Mouse (Mus musculus) right cerebral cortex, postnatal 10 days (tissue): ENCODE measurements at regions not wholly inside any gene's neighbourhood (a gene's known extent, or its start where the extent isn't known, plus 50 kb on each side); places are given as distances from the start of the nearest gene placed in this dataset.

Experiments used
- DNase-seq, 2 experiments: peaks; one replicate each; pipeline ENCODE4 v3.0.0; 2021; ENCODE audit warnings: low spot score in 2 of 2

DNA sequence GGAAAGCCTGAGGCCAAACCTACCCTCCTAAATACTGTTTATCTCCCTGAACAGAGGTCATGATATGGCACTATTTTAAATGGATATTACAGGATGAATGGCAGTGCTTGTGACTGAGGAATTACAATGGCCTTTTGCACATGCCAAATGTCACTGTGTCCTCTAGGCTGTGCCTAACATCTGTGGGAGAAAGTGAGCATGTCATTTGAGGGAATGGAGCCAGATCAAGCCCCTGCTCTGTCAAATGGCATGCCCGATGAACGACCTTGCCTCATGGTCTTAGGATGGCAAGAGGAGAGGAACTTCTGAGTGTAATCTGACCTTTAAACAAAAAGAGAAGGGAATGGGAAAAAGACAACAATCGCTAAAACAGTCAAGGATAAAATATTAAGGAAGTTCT, 827.0 kb downstream of the Gsdmc2 start:
- DNase-seq = no peak

GRCm38 (mm10) chr15:63006471-63007228, 838.3 kb downstream of the Gsdmc2 start:
- no peak for DNase-seq

DNA sequence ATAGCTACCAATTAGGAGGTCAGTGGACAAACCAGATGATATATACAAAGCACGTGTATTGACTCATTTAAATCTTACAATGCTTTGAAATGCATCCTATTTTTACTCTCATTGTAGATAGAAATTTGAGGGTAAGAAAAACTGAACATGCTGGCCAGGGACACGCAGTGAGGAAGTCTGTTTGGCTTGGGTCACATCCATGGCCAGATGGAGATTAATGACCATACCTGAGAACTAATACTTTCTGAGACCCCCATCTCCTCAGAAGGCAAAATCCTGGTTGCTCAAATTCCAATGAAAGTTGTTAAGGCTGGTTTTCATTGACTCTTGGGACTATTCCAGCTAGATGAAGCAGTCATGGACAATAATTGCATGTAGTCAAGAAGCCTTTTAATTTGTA, 850.3 kb downstream of the Gsdmc2 start:
- no peak for DNase-seq

DNA sequence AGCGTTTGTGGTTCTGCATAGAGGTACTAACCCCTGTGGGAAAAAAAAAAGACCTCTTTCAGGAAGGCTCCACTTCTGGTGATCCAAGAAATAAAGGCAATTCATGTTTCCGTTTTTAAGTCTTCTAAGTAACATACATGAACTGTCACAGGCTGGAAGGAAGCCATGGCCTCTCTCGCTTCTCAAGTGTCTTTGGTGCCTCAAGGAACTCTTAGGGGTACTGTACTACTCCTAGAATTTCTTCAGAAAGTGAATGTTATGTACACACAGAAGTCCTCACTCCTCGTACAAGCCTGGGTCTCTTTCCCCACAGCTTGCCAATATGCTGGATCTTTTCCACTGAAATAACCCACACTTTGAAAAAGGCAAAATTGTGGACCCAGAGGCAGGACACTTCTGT, 858.1 kb downstream of the Gsdmc2 start:
- no peak for DNase-seq

DNA sequence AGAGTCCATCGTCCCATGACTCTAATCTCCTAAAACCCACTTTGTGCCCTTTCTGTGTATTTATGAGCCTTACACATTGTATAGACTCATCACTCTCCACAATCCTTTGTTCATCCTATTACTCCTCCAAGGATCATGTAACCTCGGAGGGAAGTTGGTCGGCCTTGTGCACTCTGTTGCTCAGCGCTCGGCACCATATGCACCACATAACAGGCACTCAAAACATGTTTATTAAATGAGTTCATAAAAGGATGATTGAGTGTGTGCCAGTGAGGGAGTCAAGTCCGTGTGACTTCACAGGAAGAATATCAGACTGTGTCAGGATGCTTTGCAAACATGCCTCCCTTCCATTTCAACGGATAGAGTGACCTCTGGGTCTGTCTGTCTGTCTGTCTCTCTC, 858.8 kb downstream of the Gsdmc2 start:
- DNase-seq = no peak

DNA sequence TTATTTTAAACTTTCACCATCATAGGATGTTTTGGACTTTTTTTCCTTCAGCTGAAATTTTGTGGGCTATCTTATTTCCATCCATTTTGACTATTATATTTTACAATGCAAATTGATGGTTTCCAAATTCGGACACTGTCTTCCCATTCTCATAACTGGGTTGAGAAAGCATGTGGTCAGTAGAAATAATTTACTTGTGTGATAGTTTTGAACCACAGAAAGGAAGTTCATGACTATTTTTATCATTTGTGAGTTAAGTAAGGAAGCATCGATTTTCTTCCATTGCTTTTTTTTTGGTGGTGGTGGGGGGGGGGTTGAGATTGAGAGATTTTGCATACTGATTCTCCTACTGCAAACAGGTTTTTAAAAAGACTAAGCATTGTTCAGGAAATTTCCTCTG, 874.4 kb downstream of the Gsdmc2 start:
- DNase-seq = no peak

DNA sequence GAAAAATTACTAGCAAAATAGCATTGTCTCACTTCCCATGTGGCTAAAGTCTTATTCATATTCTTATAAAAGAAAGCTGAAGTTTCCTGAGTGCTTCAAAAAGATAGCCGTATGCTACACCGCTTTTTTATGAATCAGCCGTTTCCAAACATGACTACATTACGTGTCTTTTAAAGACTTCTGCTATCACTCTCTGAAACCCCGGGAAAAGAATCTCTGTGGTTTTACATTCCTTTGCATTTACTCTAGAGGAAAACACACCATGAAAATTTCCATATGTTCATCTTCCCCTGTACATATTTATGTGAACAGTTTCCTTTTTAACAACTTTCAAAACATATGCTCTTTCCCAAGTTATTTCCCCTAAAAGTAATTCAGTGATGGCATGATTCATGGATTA, 882.3 kb downstream of the Gsdmc2 start:
- no peak for DNase-seq

DNA sequence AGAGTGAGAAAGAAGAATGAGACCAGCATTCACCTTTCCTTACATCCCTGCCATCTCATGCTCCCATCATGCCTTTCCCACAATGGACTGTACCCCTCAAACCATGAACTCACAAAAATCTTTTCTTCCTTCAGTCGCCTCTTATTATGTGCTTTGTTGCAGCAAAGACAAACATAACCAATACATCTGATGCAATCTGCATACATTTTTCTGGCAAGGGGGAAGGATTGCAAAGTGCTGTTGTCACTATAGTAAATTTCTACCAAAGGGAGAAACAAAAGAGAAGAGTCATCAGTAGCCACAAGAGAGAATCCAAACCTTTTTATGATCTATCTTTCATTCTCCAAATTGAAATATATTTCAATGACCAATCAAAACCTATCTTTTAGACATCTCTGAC, 884.4 kb downstream of the Gsdmc2 start:
- no peak for DNase-seq

DNA sequence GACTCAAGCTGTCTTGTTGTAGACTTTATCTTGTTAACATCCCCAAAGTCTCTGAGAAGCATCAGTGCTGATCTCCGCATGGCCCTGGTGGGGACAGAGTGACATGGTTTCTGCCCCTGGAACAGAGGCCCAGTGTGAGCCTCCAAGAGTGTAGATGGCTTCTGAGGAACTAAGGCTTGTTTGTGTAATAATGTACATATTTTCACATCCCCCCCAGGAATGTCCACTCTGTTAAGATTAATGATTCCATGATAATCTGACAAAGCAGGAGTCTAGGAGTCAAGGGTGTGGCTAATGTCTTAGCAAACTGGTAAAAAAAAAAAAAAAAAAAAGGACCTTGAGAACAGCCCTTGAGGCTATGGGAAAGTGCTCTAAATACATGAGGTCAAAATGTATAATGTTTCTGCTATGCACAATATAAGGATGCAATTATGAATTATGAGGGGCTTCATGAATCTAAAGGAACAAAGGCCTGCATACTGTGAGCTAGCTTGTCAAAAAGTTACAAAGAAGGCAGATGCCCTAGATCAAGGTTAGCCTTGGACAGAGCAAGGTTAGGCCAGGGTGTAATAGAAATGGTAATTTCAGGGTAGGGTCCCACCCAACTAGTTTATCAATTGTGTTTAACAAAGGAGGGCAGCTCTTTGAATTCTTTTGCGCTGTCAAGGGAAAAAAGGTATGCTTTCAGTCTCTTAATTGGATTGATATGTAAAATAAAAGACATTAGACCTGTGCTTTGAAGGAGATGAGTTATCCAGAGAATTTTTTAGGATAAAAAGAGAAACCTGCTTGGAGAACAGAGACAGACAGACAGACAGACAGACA, 886.3 kb downstream of the Gsdmc2 start:
- no peak for DNase-seq

- peak; percentile 37 to 61 for DNase-seq
Measured at GRCm38 (mm10) chr15:62954889-62955288, 890.1 kb downstream of the Gsdmc2 start.

DNA sequence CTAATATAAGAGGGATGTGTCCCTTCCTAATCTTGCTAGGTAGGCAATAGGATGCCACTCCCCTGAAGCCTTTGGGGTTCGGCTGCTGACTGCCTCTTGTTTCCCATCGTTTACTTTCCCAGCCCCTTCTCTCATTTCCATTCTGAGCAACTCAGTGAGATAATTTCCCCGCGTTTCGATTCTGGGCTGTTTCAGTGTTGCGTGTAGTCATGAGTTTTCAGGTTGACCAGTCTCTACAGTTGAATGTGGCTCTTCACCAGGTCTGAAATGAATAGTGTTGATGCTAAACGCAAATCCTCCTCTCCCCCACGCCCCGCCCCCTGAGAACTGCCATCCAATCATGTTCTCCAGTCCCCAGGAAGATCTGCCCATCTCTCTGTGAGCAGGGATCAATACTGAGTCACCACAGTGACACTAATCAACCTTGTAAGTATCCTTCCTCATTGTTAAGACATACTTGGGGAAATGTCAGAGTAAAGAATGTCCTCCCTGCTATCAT, 890.6 kb downstream of the Gsdmc2 start:
- DNase-seq = peak in 1 of 2 experiments; percentile 23

GRCm38 (mm10) chr15:62953215-62953941, 891.6 kb downstream of the Gsdmc2 start:
- peak; percentile 46 to 72 for DNase-seq

- DNase-seq = no peak
Measured at GRCm38 (mm10) chr15:62952487-62953214, 892.3 kb downstream of the Gsdmc2 start.

GRCm38 (mm10) chr15:62939416-62939815, 905.6 kb downstream of the Gsdmc2 start:
- DNase-seq = no peak

DNA sequence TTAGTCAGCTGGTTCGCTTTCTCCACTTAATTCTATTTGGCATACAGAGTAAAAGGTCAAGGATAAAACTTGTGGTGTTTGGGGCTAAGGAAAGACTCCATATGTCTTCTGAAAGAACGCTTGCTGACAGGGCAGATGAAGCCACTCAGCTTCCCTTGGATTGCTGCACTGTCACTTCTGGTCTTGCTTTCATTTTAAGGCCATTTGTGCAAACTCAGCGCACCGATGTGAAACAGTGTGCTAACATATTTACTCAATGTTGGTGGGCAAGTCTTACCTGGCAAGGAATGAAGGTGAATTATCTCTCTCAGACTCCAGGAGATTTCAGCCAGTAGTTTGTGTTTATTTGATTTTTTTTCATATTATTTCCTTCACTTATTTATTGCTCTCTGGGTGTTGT, 907.2 kb downstream of the Gsdmc2 start:
- no peak for DNase-seq

DNA sequence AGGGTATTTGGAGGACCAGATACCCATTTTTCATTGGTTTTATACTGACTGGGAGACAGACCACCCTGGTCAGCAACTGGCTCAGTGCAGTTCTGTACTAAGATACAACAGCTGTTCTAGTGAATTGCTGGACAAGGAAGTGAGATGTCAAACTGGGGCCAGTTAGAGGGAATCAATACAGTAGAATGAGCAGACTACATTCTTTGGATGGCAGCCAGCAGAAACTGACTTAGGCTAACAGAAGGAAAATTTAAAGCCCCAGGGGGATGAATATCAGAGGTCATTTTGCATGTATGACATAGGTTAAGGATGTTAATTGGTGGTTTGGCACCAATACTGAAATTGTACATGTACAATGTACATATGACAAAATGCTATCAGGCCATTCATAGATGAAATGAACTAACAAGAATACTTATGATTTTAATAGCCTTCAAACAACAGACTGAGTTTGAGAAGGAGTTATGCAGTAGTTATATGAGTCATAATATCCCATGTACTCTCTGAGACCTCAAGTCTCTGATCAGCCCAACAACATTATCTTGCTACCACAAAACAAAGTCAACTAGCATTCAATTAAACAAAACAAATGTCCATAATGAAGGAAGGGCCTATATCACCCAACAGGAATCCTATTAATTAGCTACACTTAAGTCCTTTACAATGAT, 910.3 kb downstream of the Gsdmc2 start:
- no peak for DNase-seq

DNA sequence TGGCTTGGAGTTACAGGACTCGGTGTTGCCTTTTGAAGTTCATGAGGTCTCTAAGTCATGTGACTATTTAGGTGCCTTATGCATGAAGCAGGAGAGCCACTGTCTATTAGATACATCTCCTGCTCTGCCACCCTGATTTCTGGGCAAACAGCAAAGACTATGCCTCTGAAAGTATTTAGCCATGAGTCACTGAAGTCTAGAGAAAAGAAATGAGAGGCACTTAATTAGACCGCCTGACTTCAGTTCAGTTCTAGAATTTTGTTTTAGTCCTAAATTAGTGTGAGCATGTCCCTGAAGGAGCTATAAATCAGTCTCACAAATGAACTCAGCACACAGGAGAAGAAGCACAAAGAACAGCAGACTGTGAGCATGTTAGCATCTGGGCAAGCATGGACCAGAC, 924.5 kb downstream of the Gsdmc2 start:
- DNase-seq = no peak

DNA sequence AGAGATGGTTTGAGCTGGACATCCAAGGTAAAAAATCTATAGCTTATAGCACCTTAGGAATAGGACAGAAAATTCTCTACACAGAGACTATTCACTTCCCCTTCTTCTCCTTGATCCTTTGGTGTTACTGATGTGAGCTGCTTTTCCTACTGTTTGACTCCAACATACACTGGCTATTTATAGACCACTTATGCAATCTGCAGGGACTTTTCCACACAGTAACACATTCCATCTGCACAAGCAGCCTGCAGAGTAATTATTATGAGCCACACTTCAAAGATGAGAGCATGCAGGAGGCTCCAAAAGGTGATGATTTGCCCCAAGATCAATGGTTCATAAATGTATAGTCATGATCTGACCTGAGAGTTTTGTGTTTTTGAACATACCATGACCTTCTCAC, 925.7 kb downstream of the Gsdmc2 start:
- no peak for DNase-seq

DNA sequence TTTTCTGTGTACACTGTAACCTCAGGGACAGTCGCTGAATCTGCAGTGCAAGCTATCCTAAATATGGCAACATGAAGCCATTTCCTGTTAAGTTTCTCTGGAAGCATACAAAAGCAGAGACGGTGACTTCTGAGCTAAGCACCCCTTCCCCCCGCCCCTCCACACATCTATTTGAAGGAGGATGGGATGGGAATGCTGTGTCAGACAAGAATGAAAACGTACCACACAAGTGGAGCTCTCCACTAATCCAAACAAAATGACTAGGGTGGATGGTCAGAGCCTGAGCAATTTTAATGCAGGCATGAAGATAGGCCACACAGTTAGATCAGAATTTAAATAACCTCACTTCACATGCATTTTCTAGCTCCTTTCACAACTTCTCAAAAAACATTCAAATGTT, 936.6 kb downstream of the Gsdmc2 start:
- DNase-seq = no peak

DNA sequence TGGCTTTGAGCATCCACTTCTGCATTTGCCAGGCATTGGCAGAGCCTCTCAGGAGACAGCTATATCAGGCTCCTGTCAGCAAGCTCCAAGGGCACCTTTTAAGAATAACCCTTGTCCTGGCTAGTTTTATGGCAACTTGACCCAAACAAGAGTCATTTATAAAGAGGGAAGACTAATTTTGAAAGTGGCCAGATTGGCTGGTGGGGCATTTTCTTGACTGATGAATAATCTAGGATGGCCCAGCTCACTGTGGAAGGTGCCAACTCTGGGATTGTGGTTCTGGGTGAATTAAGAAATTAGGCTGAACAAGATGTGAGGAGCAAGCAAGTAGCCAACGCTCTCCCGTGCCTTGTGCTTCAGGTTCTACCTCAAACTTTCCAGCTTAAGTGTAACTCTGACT, 937.8 kb downstream of the Gsdmc2 start:
- DNase-seq = no peak
